8 mouse cellular contexts compared by ENCODE assay signal in genomic region chr9:51764921-51765416, GRCm38 (mm10). TPM values are rescaled to one million over a fixed set of nuclear protein-coding genes. Genes with fewer than 3 reads are reported as not detected.
DNase-seq lines count a peak whose midpoint lies in the region; ATAC-seq and TF ChIP-seq lines count a peak whose summit lies in the region.

TSS of gene Arhgap20 (plus strand) at chr9:51765337.

- no peaks in the 10 kb centered on the region for H3K4me1 ChIP-seq in bone marrow, adult 2 months (ENCODE audit: control insufficient read depth, insufficient read depth, low read length)
- 0 out of 2 replicates have a peak, but pooled peaks cover 3% of the 10 kb centered on the region for H3K4me1 ChIP-seq in embryonic facial prominence, embryonic 14.5 days (ENCODE audit: control insufficient read depth, insufficient read depth, low read length)
- H3K4me1 ChIP-seq in heart, embryonic 10.5 days, result peaks cover 21% of the 10 kb centered on the region
- peaks cover 27% of the 10 kb centered on the region for H3K4me1 ChIP-seq in limb, embryonic 12.5 days (replicated peaks)
- H3K4me1 ChIP-seq in midbrain, embryonic 13.5 days (replicated peaks), result peaks cover 19% of the 10 kb centered on the region

- peak; percentile 96 for ATAC-seq in embryonic facial prominence, embryonic 14.5 days (ENCODE audit: low read depth)
- ATAC-seq in limb, embryonic 12.5 days (ENCODE audit: insufficient number of reproducible peaks, insufficient read depth, low FRiP score, low TSS enrichment, low read depth), result peak; percentile 89
- ATAC-seq in midbrain, embryonic 13.5 days, result peak; percentile 96
- ATAC-seq in monocyte, adult 5-6 weeks (replicated peaks; ENCODE audit: insufficient number of reproducible peaks, low FRiP score, low TSS enrichment, poor library complexity, severe bottlenecking), result no peak

- peak within 1 kb of the TSS; percentile 95 for H3K4me2 ChIP-seq in embryonic facial prominence, embryonic 14.5 days (ENCODE audit: low read depth, low read length)
- H3K4me2 ChIP-seq in limb, embryonic 12.5 days, result peak within 1 kb of the TSS; percentile 91
- H3K4me2 ChIP-seq in midbrain, embryonic 13.5 days (replicated peaks), result peak within 1 kb of the TSS; percentile 87

- no peak for TF ChIP-seq CTCF in bone marrow, adult 2 months (IDR thresholded peaks at IDR 0.05; ENCODE audit: control insufficient read depth, insufficient read depth, low read length)

- peak within 1 kb of the TSS; percentile 73 for H3K9ac ChIP-seq in embryonic facial prominence, embryonic 14.5 days (ENCODE audit: low read depth, low read length)
- peak within 1 kb of the TSS; percentile 70 for H3K9ac ChIP-seq in limb, embryonic 12.5 days (replicated peaks)
- H3K9ac ChIP-seq in midbrain, embryonic 13.5 days (replicated peaks), result peak within 1 kb of the TSS; percentile 83

- peak; percentile 89 for DNase-seq in embryonic facial prominence, embryonic 14.5 days (ENCODE audit: low spot score)
- DNase-seq in heart, embryonic 10.5 days (ENCODE audit: low spot score), result peak; percentile 81
- DNase-seq in kidney, adult 9 months, result peak; percentile 51
- DNase-seq in spleen, adult 18-20 months, result peak; percentile 9 to 32

- under 1% methylated on average over 54 of the region's 77 CpGs for WGBS in bone marrow, adult 2 months
- WGBS in embryonic facial prominence, embryonic 14.5 days, result 0% methylated on average over 6 of the region's 77 CpGs
- WGBS in heart, embryonic 10.5 days, result 1% methylated on average over 72 of the region's 77 CpGs
- WGBS in limb, embryonic 12.5 days, result 1% methylated on average over 68 of the region's 77 CpGs
- WGBS in midbrain, embryonic 13.5 days, result under 1% methylated on average over 39 of the region's 77 CpGs

- no peak within 1 kb of the TSS for H3K27ac ChIP-seq in bone marrow, adult 2 months (ENCODE audit: control insufficient read depth, insufficient read depth, low read depth, low read length, poor library complexity)
- no peak within 1 kb of the TSS; the same call in 1 of the 2 replicates for H3K27ac ChIP-seq in embryonic facial prominence, embryonic 14.5 days (replicated peaks; ENCODE audit: low read depth, low read length)
- peak within 1 kb of the TSS; percentile 81 for H3K27ac ChIP-seq in heart, embryonic 10.5 days
- 0 out of 2 replicates have a peak within 1 kb of the TSS, but pooled peaks have one; percentile 45 for H3K27ac ChIP-seq in limb, embryonic 12.5 days
- peak within 1 kb of the TSS; percentile 84 for H3K27ac ChIP-seq in midbrain, embryonic 13.5 days

- TF ChIP-seq POLR2A in bone marrow, adult 2 months (IDR thresholded peaks at IDR 0.05; ENCODE audit: borderline replicate concordance, control insufficient read depth, low read depth, low read length), result no peak

- no peaks in the 10 kb centered on the region for H3K9me3 ChIP-seq in embryonic facial prominence, embryonic 14.5 days (ENCODE audit: control insufficient read depth, low read length)
- H3K9me3 ChIP-seq in heart, embryonic 10.5 days, result no peaks in the 10 kb centered on the region
- H3K9me3 ChIP-seq in limb, embryonic 12.5 days, result no peaks in the 10 kb centered on the region
- H3K9me3 ChIP-seq in midbrain, embryonic 13.5 days, result no peaks in the 10 kb centered on the region

- peaks cover 51% of the 10 kb centered on the region for H3K27me3 ChIP-seq in embryonic facial prominence, embryonic 14.5 days (replicated peaks; ENCODE audit: control insufficient read depth, insufficient read depth, low read length)
- H3K27me3 ChIP-seq in heart, embryonic 10.5 days (ENCODE audit: insufficient read depth, poor library complexity, severe bottlenecking), result peaks cover 72% of the 10 kb centered on the region
- H3K27me3 ChIP-seq in limb, embryonic 12.5 days, result peaks cover 65% of the 10 kb centered on the region
- H3K27me3 ChIP-seq in midbrain, embryonic 13.5 days, result peaks cover 27% of the 10 kb centered on the region

- peak within 1 kb of the TSS; percentile 54 for H3K4me3 ChIP-seq in bone marrow, adult 2 months (replicated peaks; ENCODE audit: control insufficient read depth, low read depth, low read length)
- peak within 1 kb of the TSS; percentile 74 for H3K4me3 ChIP-seq in embryonic facial prominence, embryonic 14.5 days (ENCODE audit: low read depth, low read length)
- peak within 1 kb of the TSS; percentile 84 for H3K4me3 ChIP-seq in heart, embryonic 10.5 days
- peak within 1 kb of the TSS; percentile 70 for H3K4me3 ChIP-seq in limb, embryonic 12.5 days (replicated peaks)
- peak within 1 kb of the TSS; percentile 77 for H3K4me3 ChIP-seq in midbrain, embryonic 13.5 days (replicated peaks)

- no peaks in the 10 kb centered on the region for H3K36me3 ChIP-seq in embryonic facial prominence, embryonic 14.5 days (ENCODE audit: control insufficient read depth, insufficient read depth, low read length)
- H3K36me3 ChIP-seq in heart, embryonic 10.5 days, result no peaks in the 10 kb centered on the region
- H3K36me3 ChIP-seq in limb, embryonic 12.5 days, result no peaks in the 10 kb centered on the region
- H3K36me3 ChIP-seq in midbrain, embryonic 13.5 days, result no peaks in the 10 kb centered on the region

RNA-seq across cellular contexts. Expression of gene Arhgap20, which starts in this region (rescaled TPM):
- 0.37 TPM in 1 of 2 replicates, not detected in the other for polyA plus RNA-seq in bone marrow, adult 2 months (2011; ENCODE audit: insufficient read depth, insufficient read length, low replicate concordance, missing spikeins)
- polyA plus RNA-seq in embryonic facial prominence, embryonic 14.5 days (2014; fragmentation: Nextera tagmentation; extraction: Ambion mirVana), result 8.5 and 9.4 TPM in 2 replicates
- 0.52 and 0.69 TPM in 2 replicates for polyA plus RNA-seq in heart, embryonic 10.5 days (2016; fragmentation: Nextera tagmentation; extraction: Ambion mirVana)
- polyA plus RNA-seq in limb, embryonic 12.5 days (2016; fragmentation: Nextera tagmentation; extraction: Ambion mirVana), result 2.8 and 4.4 TPM in 2 replicates
- 9.1 and 11.6 TPM in 2 replicates for polyA plus RNA-seq in midbrain, embryonic 13.5 days (2015; fragmentation: Nextera tagmentation; extraction: Ambion mirVana)
- 0.11 to 0.38 TPM in 2 of 3 replicates, not detected in the other for total RNA-seq in monocyte, adult 5-6 weeks (2017)

Comparison
In these comparisons a context has a peak if more than half of its experiments do, and no peak if none do; other contexts are left out.
1. Peak in DNase-seq, H3K4me3 ChIP-seq and H3K27ac ChIP-seq in heart, embryonic 10.5 days; RNA of the gene not detected or under 1 TPM.
2. H3K27ac ChIP-seq: peak in limb, embryonic 12.5 days (single experiment) and midbrain, embryonic 13.5 days (single experiment); none in bone marrow, adult 2 months (single experiment) and embryonic facial prominence, embryonic 14.5 days (single experiment).
3. DNase-seq: peak in every context shown above with its lines; median percentile 89 in embryonic facial prominence, embryonic 14.5 days; 81 in heart, embryonic 10.5 days; 51 in kidney, adult 9 months; 20 in spleen, adult 18-20 months.
4. Peak in every context shown above with its lines, with median percentiles within 50 percentile points of each other: H3K4me3 ChIP-seq, H3K4me2 ChIP-seq and H3K9ac ChIP-seq.